Mouse (Mus musculus) large intestine, adult 2 months (tissue): Measurements from ENCODE around the gene D3Ertd254e. TPM values are rescaled to one million over a fixed set of nuclear protein-coding genes. Genes with fewer than 3 reads are reported as not detected.
"Not testable (repeated sequence)": the region's sequence is repeated elsewhere in the genome, so short reads cannot be mapped to it uniquely, and the experiment has no call there.

Source experiments
- DNase-seq: peaks from one replicate; pipeline ENCODE4 v3.0.0-alpha.2; 2012; ENCODE audit warnings: low read depth, low spot score
- WGBS: fragments of 180-500 bp; shearing (Covaris S2); methylation state at CpG from one replicate; pipeline ENCODE4 v1.1.7; 2018; 5-methylcytosine and 5-hydroxymethylcytosine counted together
- polyA plus RNA-seq: library from polyadenylated mRNA; depleted of rRNA; stranded (reverse); fragments of >200 nt; gene quantifications from 2 replicates; pipeline ENCODE4 v1.2.3, GENCODE M21; 2012; rRNA removed

D3Ertd254e gene
- polyA plus RNA-seq, result 0.45 and 0.80 TPM in 2 replicates

DNA sequence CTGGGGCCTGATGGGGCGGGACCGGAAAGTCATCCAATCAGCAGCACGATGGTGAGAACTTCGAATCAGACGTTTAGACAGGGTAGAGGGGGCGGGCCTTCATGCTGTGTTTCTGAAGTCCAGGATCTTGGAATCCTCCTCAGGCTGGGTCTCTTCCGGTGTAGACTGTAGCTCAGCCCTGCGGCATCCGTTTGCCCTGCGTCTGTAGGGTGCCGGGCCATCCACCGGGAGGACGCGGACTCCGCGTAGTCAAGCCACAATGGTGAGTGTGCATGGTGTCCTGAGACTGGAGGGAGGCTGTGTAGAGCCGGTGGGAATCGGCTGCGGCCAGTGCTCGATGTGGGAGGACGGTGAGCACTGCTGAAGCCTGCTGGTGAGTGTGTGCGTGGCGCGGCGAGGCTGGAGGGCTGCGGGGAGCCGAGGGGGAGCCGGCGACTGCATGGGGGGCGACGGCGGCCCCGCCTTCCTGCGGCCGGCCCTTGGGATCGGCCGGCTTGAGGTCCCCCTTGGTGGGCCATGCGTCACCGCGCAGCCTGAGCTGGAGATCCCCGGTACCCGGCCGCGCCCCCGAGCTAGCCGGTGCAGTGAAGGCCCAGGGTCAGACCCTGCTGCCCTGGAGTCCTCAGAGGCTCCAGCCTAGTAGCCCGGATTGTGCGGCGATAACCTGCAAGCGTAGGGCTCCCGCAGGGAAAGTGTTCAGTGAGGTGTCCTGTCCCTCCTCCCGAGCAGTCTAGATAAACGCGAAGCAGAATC, at the start of gene D3Ertd254e:
TSS of gene D3Ertd254e (plus strand) at position 84 of the 753 bp plus-strand sequence.
- 1% methylated on average over 54 of the region's 54 CpGs for WGBS
- peak; percentile 69 for DNase-seq

DNA sequence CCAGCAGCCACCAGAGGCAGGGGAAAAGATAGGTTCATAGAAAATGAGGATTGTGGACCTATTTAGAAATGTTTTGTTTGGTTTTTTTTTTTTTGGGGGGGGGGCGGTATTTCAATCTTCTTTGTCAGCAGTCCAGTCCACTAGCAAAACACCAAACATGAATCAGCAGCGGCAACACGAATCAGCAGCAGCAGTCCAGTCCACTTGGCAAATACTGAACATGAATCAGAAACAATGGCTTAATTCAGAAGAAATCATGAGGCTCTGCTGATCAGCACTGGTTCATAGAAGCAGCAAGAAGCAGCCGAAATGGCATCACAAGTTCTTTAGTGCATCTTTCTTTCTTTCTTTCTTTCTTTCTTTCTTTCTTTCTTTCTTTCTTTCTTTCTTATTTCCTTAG, 34.7 kb upstream of the D3Ertd254e start:
- 82% methylated on average over 4 of the region's 4 CpGs for WGBS

GRCm38 (mm10) chr3:36119684-36120548, 30.9 kb upstream of the D3Ertd254e start:
- no peak for DNase-seq

More for the DNA sequence above, 34.7 kb upstream of the D3Ertd254e start:
- DNase-seq, result no peak

GRCm38 (mm10) chr3:36126176-36126575, 24.6 kb upstream of the D3Ertd254e start:
- WGBS, result 90% methylated on average over 9 of the region's 9 CpGs

DNA sequence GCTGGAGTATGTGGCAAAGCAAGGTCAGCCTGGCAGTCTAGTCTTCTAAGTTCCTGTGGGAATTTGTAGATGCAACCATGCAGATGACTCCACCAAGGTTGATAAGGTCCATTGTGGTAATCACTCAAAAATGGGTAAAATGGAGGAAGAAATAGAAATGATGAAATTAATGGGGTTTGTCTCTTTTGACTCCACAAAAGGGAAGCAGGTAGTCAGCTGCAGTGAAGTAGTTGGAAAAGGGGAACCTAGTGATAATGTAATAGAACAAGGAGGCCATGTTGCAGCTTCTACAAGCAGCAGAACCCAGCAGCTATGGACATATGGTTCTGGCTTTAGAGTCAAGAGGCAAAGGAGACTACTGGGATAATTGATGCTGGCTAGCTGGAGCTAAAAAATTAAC, 14.7 kb upstream of the D3Ertd254e start:
- no peak for DNase-seq

More at GRCm38 (mm10) chr3:36126176-36126575, 24.6 kb upstream of the D3Ertd254e start:
- DNase-seq, result not testable (repeated sequence)

DNA sequence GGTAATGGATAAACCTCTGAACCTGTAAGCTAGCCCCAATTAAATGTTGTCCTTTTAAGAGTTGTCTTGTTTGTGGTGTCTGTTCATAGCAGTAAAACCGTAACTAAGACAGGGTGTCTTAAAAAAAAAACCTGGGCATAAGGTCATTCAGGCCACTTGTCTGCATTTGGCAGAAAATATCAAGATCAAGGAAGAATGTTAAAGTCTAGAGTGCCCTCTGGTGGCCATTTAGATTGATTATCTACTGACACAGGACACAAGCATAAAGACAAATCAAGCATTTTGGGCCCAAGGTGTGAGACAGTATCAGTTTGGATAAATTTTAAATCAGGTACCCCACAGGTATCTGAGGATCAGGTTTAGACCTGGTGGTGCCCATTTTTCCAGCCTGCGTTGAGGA, 13.3 kb upstream of the D3Ertd254e start:
- DNase-seq, result peak; percentile 42
- WGBS, result 42% methylated on average over 2 of the region's 2 CpGs

- no peak for DNase-seq
- WGBS, result 63% methylated on average over 1 of the region's 1 CpGs
These were observed 12.6 kb upstream of the D3Ertd254e start for GRCm38 (mm10) chr3:36138171-36138660.

- no peak for DNase-seq
These were observed 11.8 kb upstream of the D3Ertd254e start for GRCm38 (mm10) chr3:36138996-36139395.

DNA sequence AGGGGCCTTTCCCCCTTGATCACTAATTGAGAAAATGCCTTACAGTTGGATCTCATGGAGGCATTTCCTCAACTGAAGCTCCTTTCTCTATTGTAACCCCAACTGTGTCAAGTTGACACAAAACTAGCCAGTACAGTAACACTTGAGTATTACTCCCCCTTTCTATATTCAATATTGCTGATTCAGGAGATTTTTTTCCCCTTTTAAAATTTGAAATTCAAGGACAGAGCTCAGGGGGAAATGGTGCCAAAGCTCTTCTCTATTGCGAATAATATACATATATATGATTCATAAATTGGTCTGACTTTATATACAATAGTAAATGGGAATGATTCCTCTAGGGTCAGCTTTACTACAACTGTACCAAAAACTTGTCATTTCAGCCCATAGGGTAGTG, 282 bp upstream of the D3Ertd254e start:
- DNase-seq, result no peak
- WGBS, result 14% methylated on average over 1 of the region's 1 CpGs

GRCm38 (mm10) chr3:36155268-36155667, 4.5 kb downstream of the D3Ertd254e start:
- no peak for DNase-seq

DNA sequence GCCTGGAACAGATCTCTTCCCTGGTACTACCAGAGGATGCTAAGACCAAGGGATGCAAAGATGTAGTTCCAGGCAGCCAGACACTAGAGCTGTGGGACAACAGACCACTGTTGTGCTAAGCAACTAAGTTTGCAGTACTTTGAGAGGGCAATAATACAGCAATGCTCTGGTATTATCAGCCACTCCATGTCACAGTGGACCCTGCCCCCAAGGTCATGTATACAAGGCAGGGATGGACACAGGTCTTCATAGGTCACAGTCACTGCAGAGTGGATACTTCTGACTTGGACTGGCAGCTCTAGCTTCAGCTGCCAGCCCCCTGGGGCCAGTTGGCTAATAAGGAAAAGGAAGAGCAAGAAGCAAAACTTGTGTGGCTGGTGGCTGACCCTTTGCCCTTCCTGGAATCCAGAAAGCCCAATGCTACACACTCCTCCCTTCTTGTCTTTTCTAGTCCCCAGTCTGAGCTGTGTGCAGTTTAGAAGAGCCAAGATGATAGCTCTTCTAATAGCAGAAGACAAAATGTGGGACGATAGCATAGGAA, 19.9 kb downstream of the D3Ertd254e start:
- no peak for DNase-seq
- WGBS, result 90% methylated on average over 1 of the region's 1 CpGs

More at GRCm38 (mm10) chr3:36155268-36155667, 4.5 kb downstream of the D3Ertd254e start:
- 45% methylated on average over 5 of the region's 5 CpGs for WGBS

GRCm38 (mm10) chr3:36171348-36171747, 20.5 kb downstream of the D3Ertd254e start:
- no peak for DNase-seq
- WGBS, result 97% methylated on average over 1 of the region's 1 CpGs

DNA sequence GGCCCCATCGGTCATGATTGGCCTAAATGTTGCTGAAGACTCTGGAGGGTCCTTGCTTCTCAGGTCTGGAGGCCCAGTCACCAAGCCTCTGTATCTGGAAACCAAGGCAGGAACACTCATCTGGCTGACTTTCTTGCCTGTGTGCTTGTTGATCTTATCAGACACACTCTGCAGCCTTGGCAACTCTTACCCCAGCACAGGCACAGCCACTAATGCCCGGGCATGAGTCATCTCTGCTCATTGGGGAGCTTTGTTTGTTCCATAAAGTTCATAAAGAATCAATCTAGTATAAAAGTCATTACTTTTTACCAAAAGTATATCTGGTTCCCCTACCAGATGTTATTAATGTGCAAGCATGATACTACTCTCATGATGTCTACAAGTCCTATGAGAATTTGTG, 22.9 kb downstream of the D3Ertd254e start:
- DNase-seq, result no peak
- 79% methylated on average over 2 of the region's 2 CpGs for WGBS

- WGBS, result 6% methylated on average over 4 of the region's 4 CpGs
- DNase-seq, result no peak
These were observed 30.7 kb downstream of the D3Ertd254e start for GRCm38 (mm10) chr3:36181519-36181918.

DNA sequence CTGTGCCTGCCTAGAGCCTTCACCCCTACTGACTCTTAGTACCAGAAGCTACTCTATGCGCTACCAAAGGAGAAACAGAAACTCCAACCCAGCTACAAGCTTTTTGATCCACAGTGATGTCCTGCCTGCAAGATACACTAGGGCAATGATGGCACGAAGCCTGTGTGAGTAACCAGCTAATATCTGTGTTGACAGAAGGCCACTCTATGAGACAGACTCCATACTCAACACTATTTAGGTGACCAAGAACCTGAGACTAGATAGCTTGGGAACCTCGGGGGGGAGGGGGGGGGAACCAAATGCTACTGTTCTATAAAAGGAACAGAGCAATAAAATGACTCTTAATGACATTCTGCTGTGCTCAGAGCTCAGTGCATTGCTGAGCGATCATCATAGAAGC, 35.7 kb downstream of the D3Ertd254e start:
- 58% methylated on average over 4 of the region's 4 CpGs for WGBS
- DNase-seq, result no peak

DNA sequence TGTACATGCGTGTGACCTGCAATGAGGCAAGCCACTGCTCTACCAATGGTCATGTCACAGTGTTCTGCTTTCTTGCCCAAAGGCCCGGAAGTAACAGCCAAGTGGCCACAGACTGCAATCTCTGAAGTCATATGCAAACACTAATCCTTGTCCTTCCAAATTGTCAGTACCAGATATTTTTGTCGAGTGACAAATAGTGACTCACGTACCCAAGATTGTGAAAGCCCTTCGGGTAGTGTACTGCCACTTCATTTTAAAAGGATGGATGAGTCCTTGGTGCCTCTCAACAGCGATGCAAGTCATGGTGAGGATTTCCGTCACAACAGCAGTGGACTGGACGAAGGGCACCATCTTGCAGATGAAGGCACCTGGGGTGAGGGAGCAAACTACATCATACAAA, 38.4 kb downstream of the D3Ertd254e start:
- WGBS, result 85% methylated on average over 8 of the region's 8 CpGs

DNA sequence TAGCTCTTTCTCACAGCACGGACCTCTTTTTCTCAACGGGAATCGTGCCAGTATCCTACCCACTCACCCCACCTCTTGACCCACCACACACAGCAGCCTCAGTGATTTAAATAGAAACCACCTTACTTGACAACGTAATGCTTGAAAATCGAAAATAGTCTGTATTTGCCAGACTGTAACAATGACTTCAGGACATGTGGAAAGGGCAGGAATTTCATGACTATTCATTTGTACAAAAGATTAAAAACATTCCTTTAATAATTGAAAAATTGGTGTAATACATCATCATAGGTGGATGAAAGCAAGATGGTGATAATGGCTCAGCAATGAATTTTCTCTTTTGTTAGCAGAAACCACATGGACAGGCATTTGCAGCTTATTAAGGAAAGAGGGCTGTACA, 50.3 kb downstream of the D3Ertd254e start:
- no peak for DNase-seq
- 75% methylated on average over 5 of the region's 5 CpGs for WGBS

More for the DNA sequence above, 38.4 kb downstream of the D3Ertd254e start:
- DNase-seq, result no peak

GRCm38 (mm10) chr3:36202932-36203331, 52.1 kb downstream of the D3Ertd254e start:
- WGBS, result 61% methylated on average over 7 of the region's 7 CpGs
- no peak for DNase-seq

- WGBS, result 76% methylated on average over 19 of the region's 19 CpGs
- no peak for DNase-seq
These were observed 56.9 kb downstream of the D3Ertd254e start for GRCm38 (mm10) chr3:36207520-36208264.
